Mouse (Mus musculus) cerebellum, adult 2 months (tissue): Measurements from ENCODE around the gene Olfr1418. TPM values are rescaled to one million over a fixed set of nuclear protein-coding genes. Genes with fewer than 3 reads are reported as not detected.

Experiments
- DNase-seq, 2 experiments: peaks; one replicate each; pipeline ENCODE4 v3.0.0; 2021
- H3K27ac ChIP-seq: fragments of 200-500 bp; 2 replicates; pipeline ENCODE4 v1.5.1; 2012; ENCODE audit warnings: low read length, control low read depth, inconsistent platforms; ENCODE audit not compliant: insufficient read depth
- H3K27me3 ChIP-seq: fragments of 200-500 bp; 2 replicates; pipeline ENCODE4 v1.6.1; 2012; ENCODE audit warnings: inconsistent platforms, mild to moderate bottlenecking, low read length, moderate library complexity; ENCODE audit not compliant: control insufficient read depth, insufficient read depth
- H3K4me1 ChIP-seq: fragments of 200-500 bp; 2 replicates; pipeline ENCODE4 v1.6.1; 2011; ENCODE audit warnings: low read length; ENCODE audit not compliant: control insufficient read depth, insufficient read depth
- H3K4me3 ChIP-seq: fragments of 200-500 bp; replicated peaks from 2 replicates; pipeline ENCODE3; 2011; ENCODE audit warnings: mild to moderate bottlenecking, low read depth, low read length, control low read depth; ENCODE audit not compliant: insufficient read depth
- CTCF ChIP-seq: fragments of 200-500 bp; IDR thresholded peaks from 2 replicates; pipeline ENCODE4 v1.5.1; 2011; ENCODE audit warnings: low read depth, mild to moderate bottlenecking, control low read depth, low read length, moderate library complexity, borderline replicate concordance; ENCODE audit not compliant: insufficient read depth
- POLR2A ChIP-seq: fragments of 200-500 bp; IDR thresholded peaks from 2 replicates; pipeline ENCODE4 v1.6.1; 2011; ENCODE audit warnings: low read length, control low read depth, borderline replicate concordance; ENCODE audit not compliant: insufficient read depth
- WGBS: fragments of 180-500 bp; shearing (Covaris S2); methylation state at CpG from one replicate; pipeline ENCODE4 v1.1.7; 2018; 5-methylcytosine and 5-hydroxymethylcytosine counted together
- polyA plus RNA-seq: library from polyadenylated mRNA; depleted of rRNA; stranded (reverse); fragments of >200 nt; gene quantifications from 2 replicates; pipeline ENCODE4 v1.2.3, GENCODE M21; 2012; rRNA removed

Gene Olfr1418
- polyA plus RNA-seq, 1 experiment: not detected

- no peak for TF ChIP-seq CTCF
- no peak for TF ChIP-seq POLR2A
- Histone ChIP-seq H3K4me3 (no peak overlapping the region), H3K27me3 (no peaks in the 10 kb centered on the region), H3K4me1 (no peaks in the 10 kb centered on the region), H3K27ac (no peak overlapping the region)
- no peak for DNase-seq
- 83% methylated on average over 2 of the region's 2 CpGs for WGBS
These were observed 52.4 kb downstream of the Olfr1418 start for GRCm38 (mm10) chr19:11808452-11808851.

- no peak for DNase-seq
- TF ChIP-seq CTCF (no peak), POLR2A (no peak)
- WGBS: 24% methylated on average over 6 of the region's 6 CpGs
- no peak overlapping the region for H3K27ac ChIP-seq
- H3K27me3 ChIP-seq: no peaks in the 10 kb centered on the region
- no peak overlapping the region for H3K4me3 ChIP-seq
- no peaks in the 10 kb centered on the region for H3K4me1 ChIP-seq
These were observed 53.0 kb downstream of the Olfr1418 start for GRCm38 (mm10) chr19:11807822-11808221.

GRCm38 (mm10) chr19:11807251-11807650 is 53.6 kb downstream of the Olfr1418 start:
- Histone ChIP-seq H3K4me3 (no peak overlapping the region), H3K27ac (no peak overlapping the region), H3K4me1 (no peaks in the 10 kb centered on the region), H3K27me3 (no peaks in the 10 kb centered on the region)
- no peak for DNase-seq
- WGBS: 45% methylated on average over 2 of the region's 2 CpGs
- TF ChIP-seq POLR2A: no peak
- TF ChIP-seq CTCF: no peak

GRCm38 (mm10) chr19:11804423-11804822 is 56.4 kb downstream of the Olfr1418 start:
- DNase-seq: no peak
- Histone ChIP-seq H3K4me1 (peaks cover 2% of the 10 kb centered on the region; the same call in 1 of the 2 replicates), H3K4me3 (no peak overlapping the region), H3K27me3 (no peaks in the 10 kb centered on the region), H3K27ac (no peak overlapping the region)
- TF ChIP-seq CTCF (no peak), POLR2A (no peak)
- WGBS: 69% methylated on average over 1 of the region's 1 CpGs

Other genes starting within 250 kb of the Olfr1418 start
- gene Ms4a2, start 237.3 kb downstream of the Olfr1418 start, polyA plus RNA-seq: not detected in 2 replicates
- not detected in 2 replicates for gene Ms4a3, start 220.2 kb downstream of the Olfr1418 start, polyA plus RNA-seq
- gene Oosp2, start 200.5 kb downstream of the Olfr1418 start, polyA plus RNA-seq: not detected in 2 replicates
- not detected in 2 replicates for gene Oosp1, start 169.9 kb downstream of the Olfr1418 start, polyA plus RNA-seq
- gene Oosp3, start 164.0 kb downstream of the Olfr1418 start, polyA plus RNA-seq: not detected in 2 replicates
- not detected in 2 replicates for gene Gif, start 113.5 kb downstream of the Olfr1418 start, polyA plus RNA-seq
- 41.0 and 41.6 TPM in 2 replicates for gene Mrpl16, start 90.7 kb downstream of the Olfr1418 start, polyA plus RNA-seq
- 58.1 and 63.1 TPM in 2 replicates for gene Stx3, start 41.7 kb downstream of the Olfr1418 start, polyA plus RNA-seq
- 0.11 TPM in 1 of 2 replicates, not detected in the other for gene Olfr1417, start 21.8 kb downstream of the Olfr1418 start, polyA plus RNA-seq
- gene Olfr1419, start 14.0 kb upstream of the Olfr1418 start, polyA plus RNA-seq: 0.11 TPM in 1 of 2 replicates, not detected in the other
- gene Olfr1420, start 25.5 kb upstream of the Olfr1418 start, polyA plus RNA-seq: 0.05 TPM in 1 of 2 replicates, not detected in the other
- gene Patl1, start 51.3 kb upstream of the Olfr1418 start, polyA plus RNA-seq: 21.7 and 22.3 TPM in 2 replicates
- 38.9 and 39.9 TPM in 2 replicates for gene Osbp, start 104.9 kb upstream of the Olfr1418 start, polyA plus RNA-seq
- gene Olfr1423, start 180.3 kb upstream of the Olfr1418 start, polyA plus RNA-seq: not detected in 2 replicates
- not detected in 2 replicates for gene Olfr1424, start 201.6 kb upstream of the Olfr1418 start, polyA plus RNA-seq
- not detected in 2 replicates for gene Olfr1425, start 216.7 kb upstream of the Olfr1418 start, polyA plus RNA-seq
- not detected in 2 replicates for gene Olfr1426, start 230.9 kb upstream of the Olfr1418 start, polyA plus RNA-seq
- gene Olfr1427, start 242.3 kb upstream of the Olfr1418 start, polyA plus RNA-seq: not detected in 2 replicates